Mouse (Mus musculus) testis, adult 2 months (tissue): ENCODE measurements around the gene Hmbs.

ENCODE experiments used
- CTCF ChIP-seq: fragments of 200-500 bp; IDR thresholded peaks from 2 replicates; pipeline ENCODE4 v1.5.1; 2012; ENCODE audit warnings: low read depth, mild to moderate bottlenecking, inconsistent platforms, low read length, moderate library complexity; ENCODE audit not compliant: control insufficient read depth, insufficient read depth, insufficient replicate concordance
- POLR2A ChIP-seq: fragments of 200-500 bp; IDR thresholded peaks from 2 replicates; pipeline ENCODE4 v1.6.1; 2012; ENCODE audit warnings: low read depth, mild to moderate bottlenecking, inconsistent platforms, low read length, moderate library complexity; ENCODE audit not compliant: control insufficient read depth

DNA sequence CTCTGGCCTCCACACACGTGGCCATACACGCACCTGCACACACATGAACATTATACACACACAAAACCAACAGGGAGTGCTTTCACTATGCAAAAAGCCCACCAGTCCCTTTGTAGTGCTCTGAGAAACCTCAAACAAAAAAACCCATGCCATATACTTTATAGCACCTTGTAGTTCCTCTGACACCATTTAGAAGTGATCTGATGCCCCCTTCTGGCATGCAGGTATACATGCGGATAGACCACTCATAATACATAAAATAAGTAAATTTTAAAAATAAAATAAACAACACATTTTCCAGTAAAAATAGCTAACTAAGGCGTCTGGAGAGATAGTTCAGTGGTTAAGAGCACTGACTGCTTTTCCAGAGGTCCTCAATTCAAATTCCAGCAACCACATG lies 13.2 kb upstream of the Hmbs start:
- TF ChIP-seq POLR2A (no peak), CTCF (no peak)
